Mouse (Mus musculus) stomach, postnatal 0 days (tissue): ENCODE measurements around the gene Acadvl.

Experiments
- CTCF ChIP-seq: IDR thresholded peaks from 2 replicates; pipeline ENCODE4 v1.5.1; 2016; ENCODE audit warnings: antibody characterized with exemption, low read depth, mild to moderate bottlenecking, moderate library complexity
- EP300 ChIP-seq: optimal IDR thresholded peaks from 2 replicates; pipeline ENCODE3; 2016; ENCODE audit warnings: antibody characterized with exemption

DNA sequence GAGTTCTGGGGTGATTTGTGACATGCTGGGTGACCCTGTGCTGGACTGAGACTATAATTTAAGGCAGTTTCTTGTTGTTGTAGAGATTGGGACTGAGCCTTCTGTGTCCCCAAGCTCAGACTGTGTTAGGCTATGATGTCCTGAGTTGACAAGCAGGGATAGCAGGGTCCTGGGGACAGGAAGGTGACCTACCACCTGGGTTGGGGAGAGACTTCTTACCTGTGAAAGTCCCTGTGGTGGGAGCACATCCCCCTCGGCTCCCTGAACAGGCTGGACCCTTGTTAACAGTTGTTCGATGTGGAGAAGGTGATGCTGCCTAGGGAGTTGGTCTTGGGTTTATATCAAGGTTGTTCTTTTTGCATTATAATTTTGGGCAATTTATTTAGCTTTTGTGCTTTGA, 12.7 kb downstream of the Acadvl start:
- no peak for TF ChIP-seq EP300
- TF ChIP-seq CTCF = no peak
